Mouse (Mus musculus) limb, embryonic 10.5 days (tissue): ENCODE measurements around the gene Frat1. TPM values are rescaled to one million over a fixed set of nuclear protein-coding genes. Genes with fewer than 3 reads are reported as not detected.

Source experiments
- DNase-seq: peaks from one replicate; pipeline ENCODE4 v3.0.0-alpha.2; 2017; ENCODE audit warnings: low spot score
- H3K27ac ChIP-seq: fragments of 300-500 bp; sonication (generic); 2 replicates; pipeline ENCODE4 v1.5.1; 2016; ENCODE audit warnings: mild to moderate bottlenecking
- H3K27me3 ChIP-seq: fragments of 300-500 bp; sonication (generic); 2 replicates; pipeline ENCODE4 v1.6.1; 2016; ENCODE audit warnings: low read depth, mild to moderate bottlenecking; ENCODE audit not compliant: poor library complexity, severe bottlenecking
- H3K36me3 ChIP-seq: fragments of 300-500 bp; sonication (generic); 2 replicates; pipeline ENCODE4 v1.6.1; 2016; ENCODE audit warnings: mild to moderate bottlenecking, moderate library complexity
- H3K4me1 ChIP-seq: fragments of 300-500 bp; sonication (generic); 2 replicates; pipeline ENCODE4 v1.6.1; 2016
- H3K4me3 ChIP-seq: fragments of 300-500 bp; sonication (generic); 2 replicates; pipeline ENCODE4 v1.5.1; 2016; ENCODE audit warnings: mild to moderate bottlenecking, moderate library complexity
- H3K9me3 ChIP-seq: fragments of 300-500 bp; sonication (generic); replicated peaks from 2 replicates; pipeline ENCODE4 v1.6.1; 2016; ENCODE audit warnings: mild to moderate bottlenecking
- WGBS: fragments of 180-500 bp; shearing (Covaris S2); methylation state at CpG from one replicate; pipeline ENCODE4 v1.1.7; 2016; 5-methylcytosine and 5-hydroxymethylcytosine counted together
- polyA plus RNA-seq: library from polyadenylated mRNA; unstranded; fragments of >200 nt; fragmentation: Nextera tagmentation; extraction: Ambion mirVana; gene quantifications from 2 replicates; pipeline ENCODE4 v1.2.1, GENCODE M21; 2016

The Frat1 gene
- polyA plus RNA-seq, 1 experiment from 2014 or later: 4.9 TPM

- 92% methylated on average over 1 of the region's 1 CpGs for WGBS
- no peaks in the 10 kb centered on the region for H3K27me3 ChIP-seq
These were observed 7.2 kb upstream of the Frat1 start for GRCm38 (mm10) chr19:41822589-41822988.

GRCm38 (mm10) chr19:41824950-41825349, 4.8 kb upstream of the Frat1 start:
- no peak overlapping the region for H3K4me3 ChIP-seq
- WGBS: 86% methylated on average over 5 of the region's 5 CpGs
- no peaks in the 10 kb centered on the region for H3K36me3 ChIP-seq
- DNase-seq: no peak
- H3K4me1 ChIP-seq: no peaks in the 10 kb centered on the region
- no peaks in the 10 kb centered on the region for H3K27me3 ChIP-seq
- H3K9me3 ChIP-seq: no peaks in the 10 kb centered on the region
- no peak overlapping the region for H3K27ac ChIP-seq

More at GRCm38 (mm10) chr19:41822589-41822988, 7.2 kb upstream of the Frat1 start:
- Histone ChIP-seq H3K4me1 (peaks cover 2% of the 10 kb centered on the region; the same call in 1 of the 2 replicates), H3K36me3 (no peaks in the 10 kb centered on the region), H3K9me3 (no peaks in the 10 kb centered on the region), H3K27ac (no peak overlapping the region), H3K4me3 (no peak overlapping the region)
- no peak for DNase-seq

GRCm38 (mm10) chr19:41826529-41826928, 3.2 kb upstream of the Frat1 start:
- no peak overlapping the region for H3K27ac ChIP-seq
- H3K36me3 ChIP-seq: no peaks in the 10 kb centered on the region
- peaks cover 7% of the 10 kb centered on the region for H3K27me3 ChIP-seq
- no peak overlapping the region for H3K4me3 ChIP-seq
- peaks cover 14% of the 10 kb centered on the region for H3K4me1 ChIP-seq
- DNase-seq: no peak
- 77% methylated on average over 3 of the region's 3 CpGs for WGBS
- no peaks in the 10 kb centered on the region for H3K9me3 ChIP-seq

- Histone ChIP-seq H3K4me3 (peak overlapping the region; percentile 80), H3K27ac (no peak overlapping the region), H3K4me1 (peaks cover 27% of the 10 kb centered on the region), H3K27me3 (peaks cover 29% of the 10 kb centered on the region), H3K9me3 (no peaks in the 10 kb centered on the region), H3K36me3 (no peaks in the 10 kb centered on the region)
- 81% methylated on average over 3 of the region's 3 CpGs for WGBS
- DNase-seq: no peak
These were observed 829 bp upstream of the Frat1 start for GRCm38 (mm10) chr19:41828941-41829340.

GRCm38 (mm10) chr19:41830106-41831031, 599 bp downstream of the Frat1 start:
- Histone ChIP-seq H3K4me1 (peaks cover 28% of the 10 kb centered on the region), H3K27ac (peak overlapping the region; percentile 96), H3K36me3 (no peaks in the 10 kb centered on the region), H3K9me3 (no peaks in the 10 kb centered on the region), H3K27me3 (peaks cover 33% of the 10 kb centered on the region), H3K4me3 (peak overlapping the region; percentile 80)
- WGBS: under 1% methylated on average over 112 of the region's 112 CpGs
- peak; percentile 71 for DNase-seq

- no peaks in the 10 kb centered on the region for H3K9me3 ChIP-seq
- DNase-seq: peak; percentile 50
- H3K4me3 ChIP-seq: peak overlapping the region; percentile 80
- H3K27me3 ChIP-seq: peaks cover 33% of the 10 kb centered on the region
- H3K27ac ChIP-seq: peak overlapping the region; percentile 96; the same call in 1 of the 2 replicates
- under 1% methylated on average over 19 of the region's 19 CpGs for WGBS
- no peaks in the 10 kb centered on the region for H3K36me3 ChIP-seq
- H3K4me1 ChIP-seq: peaks cover 35% of the 10 kb centered on the region
These were observed 1.4 kb downstream of the Frat1 start for GRCm38 (mm10) chr19:41831101-41831570.

GRCm38 (mm10) chr19:41831718-41832391, 2.1 kb downstream of the Frat1 start:
- Histone ChIP-seq H3K36me3 (no peaks in the 10 kb centered on the region), H3K4me3 (peak overlapping the region; percentile 80), H3K27me3 (peaks cover 33% of the 10 kb centered on the region), H3K27ac (peak overlapping the region; percentile 19; the same call in 1 of the 2 replicates), H3K4me1 (peaks cover 43% of the 10 kb centered on the region), H3K9me3 (no peaks in the 10 kb centered on the region)
- 1% methylated on average over 14 of the region's 14 CpGs for WGBS
- peak; percentile 54 for DNase-seq

- H3K27ac ChIP-seq: no peak overlapping the region
- H3K27me3 ChIP-seq: peaks cover 33% of the 10 kb centered on the region
- no peak overlapping the region for H3K4me3 ChIP-seq
- 76% methylated on average over 13 of the region's 13 CpGs for WGBS
- H3K9me3 ChIP-seq: no peaks in the 10 kb centered on the region
- H3K4me1 ChIP-seq: peaks cover 51% of the 10 kb centered on the region
- DNase-seq: no peak
- no peaks in the 10 kb centered on the region for H3K36me3 ChIP-seq
These were observed 2.9 kb downstream of the Frat1 start for GRCm38 (mm10) chr19:41832501-41833201.

GRCm38 (mm10) chr19:41835407-41835806, 5.6 kb downstream of the Frat1 start:
- H3K4me1 ChIP-seq: peaks cover 57% of the 10 kb centered on the region
- 60% methylated on average over 6 of the region's 6 CpGs for WGBS
- no peak for DNase-seq
- H3K4me3 ChIP-seq: no peak overlapping the region
- no peak overlapping the region for H3K27ac ChIP-seq
- no peaks in the 10 kb centered on the region for H3K9me3 ChIP-seq
- peaks cover 33% of the 10 kb centered on the region for H3K27me3 ChIP-seq
- H3K36me3 ChIP-seq: no peaks in the 10 kb centered on the region

- Histone ChIP-seq H3K4me3 (peak overlapping the region; percentile 18; the same call in 1 of the 2 replicates), H3K9me3 (no peaks in the 10 kb centered on the region), H3K27ac (no peak overlapping the region), H3K4me1 (peaks cover 53% of the 10 kb centered on the region), H3K36me3 (no peaks in the 10 kb centered on the region), H3K27me3 (peaks cover 32% of the 10 kb centered on the region)
- WGBS: 1% methylated on average over 6 of the region's 6 CpGs
- peak; percentile 48 for DNase-seq
These were observed 6.0 kb downstream of the Frat1 start for GRCm38 (mm10) chr19:41835816-41836215.

GRCm38 (mm10) chr19:41836719-41837118, 6.9 kb downstream of the Frat1 start:
- H3K27ac ChIP-seq: no peak overlapping the region

GRCm38 (mm10) chr19:41837194-41837916, 7.6 kb downstream of the Frat1 start:
- H3K27me3 ChIP-seq: peaks cover 19% of the 10 kb centered on the region
- H3K27ac ChIP-seq: no peak overlapping the region
- no peaks in the 10 kb centered on the region for H3K9me3 ChIP-seq
- DNase-seq: no peak
- WGBS: 57% methylated on average over 9 of the region's 9 CpGs
- H3K4me3 ChIP-seq: no peak overlapping the region
- no peaks in the 10 kb centered on the region for H3K36me3 ChIP-seq
- H3K4me1 ChIP-seq: peaks cover 38% of the 10 kb centered on the region

More at GRCm38 (mm10) chr19:41836719-41837118, 6.9 kb downstream of the Frat1 start:
- H3K36me3 ChIP-seq: no peaks in the 10 kb centered on the region
- no peak for DNase-seq
- no peak overlapping the region for H3K4me3 ChIP-seq
- no peaks in the 10 kb centered on the region for H3K9me3 ChIP-seq
- WGBS: 56% methylated on average over 3 of the region's 3 CpGs
- peaks cover 44% of the 10 kb centered on the region for H3K4me1 ChIP-seq
- H3K27me3 ChIP-seq: peaks cover 24% of the 10 kb centered on the region
